Mouse (Mus musculus): ENCODE data around the gene Olfr49. TPM values are rescaled to one million over a fixed set of nuclear protein-coding genes. Genes with fewer than 3 reads are reported as not detected.
"Not testable (repeated sequence)": the region's sequence is repeated elsewhere in the genome, so short reads cannot be mapped to it uniquely, and the experiment has no call there.

Olfr49 gene
- polyA plus RNA-seq, 3 experiments from 2014 or later: 0.09 TPM; not detected in 2

DNA sequence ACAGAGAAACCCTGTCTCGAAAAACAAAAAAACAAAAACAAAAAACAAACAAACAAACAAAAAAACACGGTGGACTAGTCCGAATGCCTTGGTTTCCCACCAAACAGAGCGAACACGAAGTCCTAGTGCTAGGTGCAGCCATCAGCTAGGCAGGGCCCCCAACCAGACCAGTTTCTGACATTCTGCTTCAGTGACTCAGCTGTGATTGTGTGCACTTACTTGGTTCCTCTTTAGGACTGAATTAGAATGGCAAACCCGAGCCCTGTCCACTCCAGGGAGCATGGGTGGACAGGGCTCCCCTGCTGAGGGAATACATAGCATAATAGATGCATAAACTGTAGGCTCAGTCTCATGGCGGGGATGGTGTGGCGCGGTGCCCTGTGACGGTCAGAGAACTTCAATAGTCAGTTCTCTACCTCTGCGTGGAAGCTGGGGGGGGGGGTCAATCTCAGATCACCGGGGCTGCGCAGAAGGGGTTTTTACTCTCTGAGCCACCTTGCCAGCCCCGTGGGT, 54.0 kb downstream of the Olfr49 start:
- ATAC-seq: no peak

GRCm38 (mm10) chr14:54229849-54230248, 54.9 kb downstream of the Olfr49 start:
- not testable (repeated sequence) for ATAC-seq

GRCm38 (mm10) chr14:54228933-54229713, 55.6 kb downstream of the Olfr49 start:
- ATAC-seq: no peak

GRCm38 (mm10) chr14:54228501-54228900, 56.2 kb downstream of the Olfr49 start:
- no peak for ATAC-seq

Other genes with a start within 250 kb of the Olfr49 start
- gene Dad1, start 30.8 kb downstream of the Olfr49 start, polyA plus RNA-seq (2017; shearing (Covaris generic)): 100 to 1,000 TPM; 393 to 515 (median 490) TPM
- gene Abhd4, start 30.8 kb downstream of the Olfr49 start, polyA plus RNA-seq (2017; shearing (Covaris generic)): 10 to 100 TPM; 20.3 to 33.0 (median 29.4) TPM
- 10 to 100 TPM; 65.9 to 91.6 (median 69.3) TPM for gene Oxa1l, start 75.9 kb upstream of the Olfr49 start, polyA plus RNA-seq (2017; shearing (Covaris generic))
- 1 to 10 TPM in 1 of 3 experiments, under 1 TPM in 2; 0.42 to 2.5 (median 0.49) TPM for gene Slc7a7, start 132.8 kb upstream of the Olfr49 start, polyA plus RNA-seq (2017; shearing (Covaris generic))
- 100 to 1,000 TPM; 253 to 303 (median 292) TPM for gene Mrpl52, start 142.0 kb upstream of the Olfr49 start, polyA plus RNA-seq (2017; shearing (Covaris generic))
- under 1 TPM in 2 of 3 experiments, not detected in 1; 0.29 to 0.47 TPM for gene Mmp14, start 146.7 kb upstream of the Olfr49 start, polyA plus RNA-seq (2017; shearing (Covaris generic))
- 10 to 100 TPM; 52.5 to 66.4 (median 63.3) TPM for gene Lrp10, start 179.2 kb upstream of the Olfr49 start, polyA plus RNA-seq (2017; shearing (Covaris generic))
- gene Rem2, start 191.2 kb upstream of the Olfr49 start, polyA plus RNA-seq (2017; shearing (Covaris generic)): under 1 TPM; 0.50 to 0.58 (median 0.57) TPM
- gene Prmt5, start 232.6 kb upstream of the Olfr49 start, polyA plus RNA-seq (2017; shearing (Covaris generic)): 10 to 100 TPM; 27.9 to 47.0 (median 36.6) TPM

Measured in inflammation-experienced regulatory T-cells, adult 6 months (primary cell).